ENCODE assay signal across 16 mouse cellular contexts in the genomic region with DNA sequence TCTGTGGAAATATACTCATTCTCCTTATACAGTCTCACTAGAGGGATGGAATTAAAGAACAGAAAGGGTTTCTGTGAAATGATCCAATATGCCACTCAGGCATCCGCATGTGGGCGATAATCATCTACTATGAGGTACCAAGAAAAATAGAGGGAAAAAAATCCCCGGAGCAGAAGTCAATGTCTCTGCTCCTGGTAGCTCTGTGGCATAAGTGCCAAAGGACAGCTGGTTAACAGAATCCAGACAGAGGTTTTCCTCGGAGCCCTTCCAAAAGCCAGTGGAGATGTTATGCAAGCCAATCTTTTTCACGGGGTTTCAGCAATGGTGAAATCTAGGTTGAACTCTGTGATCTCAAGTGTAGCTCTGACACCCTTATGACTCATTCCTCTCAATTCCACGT. TPM values are rescaled to one million over a fixed set of nuclear protein-coding genes. Genes with fewer than 3 reads are reported as not detected.
DNase-seq lines count a peak whose midpoint lies in the region.
"Had no signal": no experiment of that assay in that cellular context is flagged by ENCODE, and none has a peak within 500 bp of the region (broad histone marks: within the 10 kb centered on the region; RNA-seq: fewer than 3 reads in every experiment).

No protein-coding gene starts in this region.

- no peak overlapping the region for H3K27ac ChIP-seq in heart, embryonic 10.5 days
- H3K27ac ChIP-seq: heart, embryonic 13.5 days; hindbrain, embryonic 13.5 days; layer of hippocampus, adult 2 months; liver, embryonic 12.5 days; midbrain, embryonic 15.5 days; neural tube, embryonic 12.5 days had no signal

- no peak overlapping the region for H3K4me3 ChIP-seq in heart, embryonic 10.5 days
- H3K4me3 ChIP-seq: erythroblast, embryonic 14.5 days; heart, embryonic 13.5 days; hindbrain, embryonic 13.5 days; layer of hippocampus, adult 2 months; liver, embryonic 12.5 days; midbrain, embryonic 15.5 days; neural tube, embryonic 12.5 days had no signal

- 0 out of 2 replicates have a peak, but pooled peaks cover 4% of the 10 kb centered on the region for H3K27me3 ChIP-seq in heart, embryonic 10.5 days (ENCODE audit: insufficient read depth, poor library complexity, severe bottlenecking)
- H3K27me3 ChIP-seq: heart, embryonic 13.5 days; hindbrain, embryonic 13.5 days; liver, embryonic 12.5 days; midbrain, embryonic 15.5 days; neural tube, embryonic 12.5 days had no signal

- H3K36me3 ChIP-seq in heart, embryonic 10.5 days = no peaks in the 10 kb centered on the region
- H3K36me3 ChIP-seq: hindbrain, embryonic 13.5 days; liver, embryonic 12.5 days; midbrain, embryonic 15.5 days; neural tube, embryonic 12.5 days had no signal

- peak; percentile 61 to 77 for DNase-seq in adrenal gland, adult (ENCODE audit: inconsistent age in 2 of 2, low spot score in 1 of 2)
- no peak for DNase-seq in adrenal gland, postnatal 25 days
- DNase-seq in heart, adult 8-10 months (ENCODE audit: low spot score) = peak; percentile 55
- DNase-seq in heart, embryonic 10.5 days (ENCODE audit: low spot score) = no peak
- DNase-seq in right cerebral cortex, adult 18-20 months = peak; percentile 37
- DNase-seq in right cerebral cortex, postnatal 36 days (ENCODE audit: low spot score in 2 of 2) = no peak
- peak; percentile 29 for DNase-seq in telencephalon, adult 2 months (ENCODE audit: low read depth, low spot score)
- no peak for DNase-seq in spleen, postnatal 4 days (ENCODE audit: low spot score in 2 of 2)
- DNase-seq: kidney, adult 18-20 months had no signal

- peaks cover 10% of the 10 kb centered on the region for H3K4me1 ChIP-seq in heart, embryonic 10.5 days
- H3K4me1 ChIP-seq: hindbrain, embryonic 13.5 days; liver, embryonic 12.5 days; midbrain, embryonic 15.5 days; neural tube, embryonic 12.5 days had no signal

- 69% methylated on average over 6 of the region's 6 CpGs for WGBS in heart, embryonic 10.5 days

- no peaks in the 10 kb centered on the region for H3K9me3 ChIP-seq in heart, embryonic 10.5 days
- H3K9me3 ChIP-seq: heart, embryonic 13.5 days; hindbrain, embryonic 13.5 days; liver, embryonic 12.5 days; midbrain, embryonic 15.5 days; neural tube, embryonic 12.5 days had no signal

RNA-seq across cellular contexts. Expression of a gene that starts 11.6 kb away (rescaled TPM):
- total RNA-seq in adrenal gland, postnatal 25 days (2021) = 12.4 and 14.0 TPM in 2 replicates
- total RNA-seq in heart, adult 8-10 months (2022) = 10 to 100 TPM; 12.4 to 17.7 (median 16.4) TPM
- 9.2 and 9.9 TPM in 2 replicates for polyA plus RNA-seq in heart, embryonic 10.5 days (2016; fragmentation: Nextera tagmentation; extraction: Ambion mirVana)
- polyA plus RNA-seq: erythroblast, embryonic 14.5 days had no signal

Comparison
In these comparisons a context has a peak if more than half of its experiments do, and no peak if none do; other contexts are left out.
1. DNase-seq: peak in adrenal gland, adult (2 of 2), heart, adult 8-10 months (single experiment), right cerebral cortex, adult 18-20 months (single experiment) and telencephalon, adult 2 months (single experiment); none in adrenal gland, postnatal 25 days (single experiment), heart, embryonic 10.5 days (single experiment), right cerebral cortex, postnatal 36 days (0 of 2) and spleen, postnatal 4 days (0 of 2).